Mouse (Mus musculus) C2C12 (cell line): ENCODE data around the gene Hdac4.

Experiments
- CTCF ChIP-seq: IDR thresholded peaks from one replicate; pipeline ENCODE4 v1.5.1; 2011; ENCODE audit not compliant: control insufficient read depth, insufficient read depth, insufficient read length
- FOSL1 ChIP-seq: IDR thresholded peaks from one replicate; pipeline ENCODE4 v1.8.0; 2011; ENCODE audit warnings: mild to moderate bottlenecking, low read length; ENCODE audit not compliant: poor library complexity, insufficient read depth, severe bottlenecking
- MYOD1 ChIP-seq: IDR thresholded peaks from one replicate; pipeline ENCODE4 v1.6.1; 2011; ENCODE audit warnings: low read depth; ENCODE audit not compliant: control insufficient read depth, insufficient read length
- USF1 ChIP-seq: IDR thresholded peaks from one replicate; pipeline ENCODE4 v1.6.1; 2011; ENCODE audit warnings: low read depth, mild to moderate bottlenecking, control low read depth, moderate library complexity

GRCm38 (mm10) chr1:92137136-92137848, 58.2 kb downstream of the Hdac4 start:
- TF ChIP-seq CTCF (no peak), MYOD1 (no peak), USF1 (no peak), FOSL1 (no peak)
